Mouse (Mus musculus) gastrocnemius, adult 18-20 months (tissue): Measurements from ENCODE around the gene Ky. TPM values are rescaled to one million over a fixed set of nuclear protein-coding genes. Genes with fewer than 3 reads are reported as not detected.

ENCODE experiments used
- DNase-seq: peaks from one replicate; pipeline ENCODE4 v3.0.0; 2021; ENCODE audit warnings: low spot score
- total RNA-seq, 2 experiments: library from RNA; stranded (reverse); gene quantifications; 2 replicates each; pipeline ENCODE4 v1.2.3; 2021

Gene Ky
- total RNA-seq, 2 experiments from 2014 or later, result 71.6 to 73.7 TPM

- DNase-seq, result no peak
Observed at GRCm38 (mm10) chr9:102547028-102547354, 41.4 kb downstream of the Ky start.

- DNase-seq, result no peak
Observed at GRCm38 (mm10) chr9:102549211-102549610, 43.7 kb downstream of the Ky start.

GRCm38 (mm10) chr9:102551771-102552170 lies 46.2 kb downstream of the Ky start:
- DNase-seq, result no peak

GRCm38 (mm10) chr9:102553781-102554180 lies 48.2 kb downstream of the Ky start:
- DNase-seq, result no peak

GRCm38 (mm10) chr9:102558463-102558862 lies 52.9 kb downstream of the Ky start:
- no peak for DNase-seq

GRCm38 (mm10) chr9:102572888-102573287 lies 67.3 kb downstream of the Ky start:
- no peak for DNase-seq

GRCm38 (mm10) chr9:102577480-102577879 lies 71.9 kb downstream of the Ky start:
- no peak for DNase-seq

- no peak for DNase-seq
Observed at GRCm38 (mm10) chr9:102581921-102582469, 76.4 kb downstream of the Ky start.

- DNase-seq, result no peak
Observed at GRCm38 (mm10) chr9:102587347-102587746, 81.8 kb downstream of the Ky start.

GRCm38 (mm10) chr9:102594667-102595393 lies 89.3 kb downstream of the Ky start:
- DNase-seq, result no peak

Other genes starting within 250 kb of the Ky start
- gene Ephb1, start 151.1 kb upstream of the Ky start, total RNA-seq, result under 1 TPM; 0.66 to 0.78 TPM
- 100 to 1,000 TPM; 232 to 241 TPM for gene Anapc13, start 120.5 kb downstream of the Ky start, total RNA-seq
- 10 to 100 TPM; 21.7 to 23.8 TPM for gene Cep63, start 120.8 kb downstream of the Ky start, total RNA-seq
- 10 to 100 TPM; 16.8 to 18.2 TPM for gene Amotl2, start 210.9 kb downstream of the Ky start, total RNA-seq